Mouse (Mus musculus) lung, adult 2 months (tissue): ENCODE results near the gene Slc13a3.

Source experiments
- CTCF ChIP-seq: fragments of 200-500 bp; IDR thresholded peaks from 2 replicates; pipeline ENCODE4 v1.5.1; 2011; ENCODE audit warnings: mild to moderate bottlenecking, low read length, control low read depth; ENCODE audit not compliant: insufficient read depth
- POLR2A ChIP-seq: fragments of 200-500 bp; IDR thresholded peaks from 2 replicates; pipeline ENCODE4 v1.6.1; 2011; ENCODE audit warnings: low read depth, mild to moderate bottlenecking, control low read depth, low read length, borderline replicate concordance; ENCODE audit errors: extremely low read depth

DNA sequence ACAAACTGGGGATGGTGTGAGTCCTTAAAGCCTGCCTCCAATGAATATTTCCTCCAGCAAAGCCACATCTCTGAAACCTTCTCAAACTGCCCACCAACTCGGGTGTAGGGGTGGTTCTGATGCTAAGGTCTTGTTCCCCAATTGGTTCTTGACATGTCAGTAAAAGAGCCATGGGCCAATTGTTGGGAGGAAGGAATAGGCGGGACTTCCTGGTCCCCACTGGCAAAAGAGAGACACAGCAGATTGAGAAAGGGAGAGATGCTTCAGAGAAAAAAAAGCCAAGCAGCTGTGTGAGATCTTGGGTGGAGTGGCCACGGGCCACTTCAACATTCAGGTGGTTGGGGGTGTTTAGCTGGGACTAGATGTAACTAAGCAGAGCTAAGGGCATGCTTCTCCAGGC lies 102.0 kb downstream of the Slc13a3 start:
- TF ChIP-seq CTCF, result no peak
- TF ChIP-seq POLR2A, result no peak
